Mouse (Mus musculus) central nervous system, embryonic 18 days (tissue): ENCODE results near the gene Ccl3. TPM values are rescaled to one million over a fixed set of nuclear protein-coding genes. Genes with fewer than 3 reads are reported as not detected.

Source experiments
- polyA plus RNA-seq: library from polyadenylated mRNA; depleted of rRNA; stranded (reverse); fragments of >200 nt; gene quantifications from 2 replicates; pipeline ENCODE4 v1.2.3, GENCODE M21; 2012; rRNA removed

Ccl3 gene
- 1.5 and 1.7 TPM in 2 replicates for polyA plus RNA-seq

GRCm38 (mm10) chr11:83649305-83649841, at the start of gene Ccl3:
TSS of gene Ccl3 (minus strand) at chr11:83649355.

GRCm38 (mm10) chr11:83662204-83662603, 13.0 kb upstream of the Ccl3 start, which contains the start of gene Ccl4:
TSS of gene Ccl4 (plus strand) at chr11:83662584.

GRCm38 (mm10) chr11:83645521-83645920, 3.6 kb downstream of the Ccl3 start, which contains the start of gene Rpl9-ps1:
TSS of gene Rpl9-ps1 (minus strand) at chr11:83645621.

Other genes with a start within 250 kb of the Ccl3 start
- 84.3 and 91.7 TPM in 2 replicates for gene Rasl10b, start 240.2 kb downstream of the Ccl3 start, polyA plus RNA-seq
- gene Gas2l2, start 219.9 kb downstream of the Ccl3 start, polyA plus RNA-seq, result 0.25 and 0.28 TPM in 2 replicates
- 0.45 and 0.64 TPM in 2 replicates for gene 1700020L24Rik, start 211.7 kb downstream of the Ccl3 start, polyA plus RNA-seq
- 3.1 and 3.4 TPM in 2 replicates for gene Mmp28, start 186.3 kb downstream of the Ccl3 start, polyA plus RNA-seq
- 68.5 and 74.6 TPM in 2 replicates for gene Taf15, start 176.3 kb downstream of the Ccl3 start, polyA plus RNA-seq
- gene Heatr9, start 127.2 kb downstream of the Ccl3 start, polyA plus RNA-seq, result not detected in 2 replicates
- not detected in 2 replicates for gene Ccl5, start 118.8 kb downstream of the Ccl3 start, polyA plus RNA-seq
- gene Ccl9, start 70.7 kb downstream of the Ccl3 start, polyA plus RNA-seq, result 1.7 and 1.8 TPM in 2 replicates
- gene Ccl6, start 56.3 kb downstream of the Ccl3 start, polyA plus RNA-seq, result 0.70 and 1.2 TPM in 2 replicates
- not detected in 2 replicates for gene Rpl9-ps1, start 3.7 kb downstream of the Ccl3 start, polyA plus RNA-seq
- gene Ccl4, start 13.2 kb upstream of the Ccl3 start, polyA plus RNA-seq, result 0.28 and 0.32 TPM in 2 replicates
- gene Wfdc17, start 54.6 kb upstream of the Ccl3 start, polyA plus RNA-seq, result not detected in 2 replicates
- gene Wfdc18, start 59.7 kb upstream of the Ccl3 start, polyA plus RNA-seq, result 0.19 and 0.35 TPM in 2 replicates
- 0.19 TPM in 1 of 2 replicates, not detected in the other for gene Wfdc21, start 97.6 kb upstream of the Ccl3 start, polyA plus RNA-seq
- gene Heatr6, start 104.3 kb upstream of the Ccl3 start, polyA plus RNA-seq, result 29.9 and 33.7 TPM in 2 replicates
- 0.13 and 0.15 TPM in 2 replicates for gene Hnf1b, start 200.7 kb upstream of the Ccl3 start, polyA plus RNA-seq